Mouse (Mus musculus) kidney, adult 2 months (tissue): ENCODE data around the gene Sim1.

ENCODE experiments used
- CTCF ChIP-seq: fragments of 200-500 bp; conservative IDR thresholded peaks from 2 replicates; pipeline ENCODE4 v1.5.1; 2011; ENCODE audit warnings: low read depth, mild to moderate bottlenecking, control low read depth, low read length, moderate library complexity, mixed read lengths; ENCODE audit not compliant: insufficient read depth, insufficient read length
- POLR2A ChIP-seq: fragments of 200-500 bp; IDR thresholded peaks from one replicate; pipeline ENCODE4 v1.6.1; 2011; ENCODE audit warnings: low read depth, low read length, control low read depth

- no peak for TF ChIP-seq CTCF
- no peak for TF ChIP-seq POLR2A
Measured at GRCm38 (mm10) chr10:50901601-50902475, 7.3 kb downstream of the Sim1 start.
